Mouse (Mus musculus) adrenal gland, adult 18-20 months (tissue): ENCODE data around the gene Zmat5. TPM values are rescaled to one million over a fixed set of nuclear protein-coding genes. Genes with fewer than 3 reads are reported as not detected.
A peak's percentile ranks its signal among the peaks of the same experiment; 100 is the strongest.

ENCODE experiments used
- DNase-seq, 2 experiments: peaks; one replicate each; pipeline ENCODE4 v3.0.0; 2021 to 2022; ENCODE audit warnings: low spot score in 2 of 2
- total RNA-seq, 2 experiments: library from RNA; stranded (reverse); gene quantifications; 1 replicate in 1 of 2; 2 replicates in 1 of 2; pipeline ENCODE4 v1.2.3; 2021

Zmat5 gene
- total RNA-seq, 2 experiments from 2014 or later, result 44.7 to 46.3 TPM

DNA sequence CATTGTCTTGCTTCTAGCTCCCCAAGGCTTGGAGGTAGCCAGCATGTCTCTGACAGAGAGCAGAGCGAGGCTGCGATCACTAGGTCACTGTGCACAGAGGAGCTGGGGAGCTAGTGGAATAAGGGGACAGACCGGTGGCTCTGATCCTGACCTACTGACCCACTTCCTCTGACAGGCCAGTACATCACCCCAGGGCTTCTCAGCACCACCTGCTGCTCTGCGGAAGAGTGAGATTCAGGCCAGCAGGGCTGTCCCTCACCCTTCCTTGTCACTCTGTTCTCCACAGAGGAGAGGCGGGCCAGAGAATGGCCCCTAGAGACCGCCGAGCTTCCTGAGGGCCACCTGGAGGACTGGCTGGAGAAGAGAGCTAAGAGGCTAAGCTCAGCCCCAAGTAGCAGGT is 27.3 kb downstream of the Zmat5 start:
- DNase-seq, result no peak

DNA sequence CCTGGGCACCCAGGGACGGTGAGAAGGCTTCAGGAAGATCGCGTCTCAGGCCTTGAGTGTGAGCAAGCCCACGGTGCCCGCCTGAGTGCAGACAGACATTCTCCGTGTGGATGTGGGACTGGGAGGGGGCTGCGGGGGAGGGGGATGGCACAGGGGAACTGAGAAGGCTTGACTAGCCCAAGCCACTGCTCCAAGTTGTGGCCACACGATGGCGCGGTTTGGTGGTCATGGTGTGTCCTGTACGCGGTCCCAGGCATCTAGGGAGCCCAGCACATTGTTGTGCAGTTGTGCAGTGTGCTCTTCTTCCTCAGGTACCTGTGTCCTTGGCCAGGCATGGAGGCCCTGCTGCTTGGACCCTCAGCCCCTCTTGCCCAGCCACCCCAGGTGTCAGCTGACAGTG is 29.7 kb downstream of the Zmat5 start:
- DNase-seq, result no peak

DNA sequence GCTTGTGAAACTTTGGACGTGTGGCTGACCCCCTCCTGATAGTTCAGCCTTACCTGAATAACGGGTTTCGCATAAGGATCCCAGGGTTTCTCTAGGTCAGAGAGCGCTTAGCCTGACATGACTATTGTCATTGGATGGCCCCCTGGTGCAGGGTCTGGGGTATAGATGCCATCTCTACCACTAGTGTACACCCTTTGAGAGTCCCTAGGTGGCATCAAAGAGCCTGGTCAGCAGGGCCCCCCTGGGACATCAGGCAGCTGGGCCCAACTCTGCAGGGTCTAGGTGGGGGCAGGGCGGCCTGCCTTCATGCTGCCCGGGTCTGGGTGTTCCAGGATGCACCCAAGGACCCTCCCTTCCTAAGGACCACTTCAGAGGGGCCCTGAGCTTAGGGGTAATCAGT is 31.9 kb downstream of the Zmat5 start:
- no peak for DNase-seq

DNA sequence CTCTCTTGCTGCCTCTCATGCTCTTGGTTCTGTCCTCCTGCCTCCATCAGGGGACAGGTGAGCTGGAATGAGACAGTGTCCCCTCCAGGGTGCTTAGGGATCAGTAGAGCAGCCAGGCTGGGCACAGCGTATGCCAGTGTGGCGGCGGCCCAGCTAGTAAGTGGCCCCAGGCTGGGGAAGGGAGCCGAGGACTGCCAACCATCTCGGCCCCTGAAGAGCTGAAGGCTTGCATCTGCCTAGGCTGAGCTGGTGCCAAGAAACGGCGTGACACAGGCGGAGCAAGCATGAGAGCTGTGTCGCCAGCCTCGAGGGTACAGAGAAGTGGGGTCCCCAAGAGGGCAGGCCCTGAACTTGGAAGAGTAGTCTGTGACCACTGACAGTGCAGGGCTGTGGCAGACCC is 33.2 kb downstream of the Zmat5 start:
- DNase-seq, result no peak

DNA sequence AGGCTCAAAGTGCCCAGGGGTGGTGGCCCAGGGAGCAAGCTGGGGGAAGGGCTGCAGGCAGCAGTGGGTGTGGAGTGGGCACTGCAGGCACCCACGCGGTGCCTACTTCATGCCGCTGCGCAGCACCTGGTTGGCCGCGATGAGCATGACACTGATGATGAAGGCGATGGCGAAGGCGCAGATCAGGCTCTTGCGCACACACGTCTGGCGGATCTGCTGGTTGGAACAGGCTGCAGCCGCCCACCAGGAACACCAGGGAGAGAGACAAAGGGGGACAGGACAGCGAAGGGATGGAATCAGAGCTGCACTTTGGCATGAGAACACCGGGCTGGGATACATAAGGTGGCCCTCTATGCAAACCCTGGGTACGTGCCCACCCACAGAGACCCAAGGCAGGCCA is 34.2 kb downstream of the Zmat5 start:
- no peak for DNase-seq

DNA sequence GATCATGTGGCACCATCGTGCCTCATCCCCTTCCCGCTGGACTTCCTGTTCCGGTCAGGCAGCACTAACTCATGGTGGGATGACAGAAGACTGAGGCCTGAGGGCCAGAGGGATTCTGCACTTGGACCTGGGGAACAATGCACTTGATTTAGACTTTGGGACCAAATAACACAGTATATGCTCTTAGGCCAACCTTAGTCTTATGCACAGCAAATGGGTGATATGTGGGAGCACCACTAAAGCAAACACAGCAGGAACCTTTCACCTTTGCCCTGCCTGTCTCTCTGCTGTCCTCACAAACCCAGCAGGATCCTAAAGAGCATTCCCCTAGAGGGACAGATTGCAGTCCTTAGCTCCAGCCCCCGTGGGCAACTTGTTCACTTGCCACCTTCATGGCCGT is 36.3 kb downstream of the Zmat5 start:
- DNase-seq, result no peak

DNA sequence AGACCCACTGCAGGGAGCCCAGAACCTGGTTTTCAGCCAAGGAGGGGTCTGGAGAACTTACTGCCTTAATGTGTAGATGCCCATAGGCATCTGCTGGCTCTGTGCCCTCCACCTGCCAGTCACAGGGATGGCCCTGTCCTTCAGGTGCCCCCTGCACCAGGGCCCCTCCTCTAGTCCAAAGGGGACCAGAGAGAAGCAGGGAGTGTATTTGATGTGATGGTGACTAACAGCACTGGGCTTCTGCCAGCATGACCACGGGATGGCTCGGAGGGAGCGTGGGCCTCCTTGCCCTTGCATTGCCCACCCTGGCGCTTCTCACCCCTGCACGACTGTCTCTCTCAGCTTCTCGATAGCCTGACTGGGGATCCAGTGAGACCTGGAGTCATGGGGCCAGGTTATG is 40.2 kb downstream of the Zmat5 start:
- no peak for DNase-seq

DNA sequence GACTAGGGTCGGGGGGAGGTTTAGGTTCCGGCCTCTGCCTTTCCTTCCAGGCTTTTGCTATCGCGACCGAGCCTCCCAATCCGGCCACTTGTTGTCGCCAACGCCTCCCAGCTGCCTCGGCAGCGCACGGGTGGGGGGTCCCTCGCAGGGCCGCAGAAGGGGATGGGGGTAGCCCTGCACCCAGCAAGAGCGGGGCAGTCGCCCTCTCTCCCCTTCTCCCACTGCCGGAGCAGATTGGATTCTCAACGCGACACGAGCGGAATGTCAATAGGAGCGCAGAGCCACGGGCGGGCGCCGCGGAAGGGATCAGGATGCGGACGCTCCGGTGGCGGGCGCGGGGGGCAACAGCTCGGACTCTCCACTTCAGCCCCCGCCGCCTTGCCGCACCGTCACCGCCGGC is 41.5 kb downstream of the Zmat5 start:
- no peak for DNase-seq

DNA sequence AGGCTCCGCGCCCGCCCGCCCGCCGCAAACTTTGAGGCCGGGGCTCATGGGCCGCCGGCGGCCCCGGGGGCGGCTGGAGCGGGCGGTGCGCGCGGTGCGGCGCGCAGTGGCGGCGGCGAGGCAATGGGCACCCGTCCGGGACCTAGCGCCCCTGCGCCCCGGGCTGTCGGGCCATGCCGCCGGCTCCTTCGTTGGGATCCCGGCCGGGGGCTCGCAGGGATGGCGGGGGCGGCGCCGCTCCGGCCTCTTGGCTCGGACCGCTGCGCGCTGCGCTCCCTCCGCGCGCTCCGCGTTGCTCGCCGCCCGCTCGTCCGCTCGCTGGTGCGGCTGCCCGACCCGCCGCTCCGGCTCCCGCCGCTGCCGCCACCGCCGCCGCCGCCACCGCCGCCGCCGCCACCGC is 42.3 kb downstream of the Zmat5 start, which contains the start of gene Cabp7:
Gene Cabp7 (minus strand): TSS at position 46 of the 400 bp plus-strand sequence.
- DNase-seq, result no peak

DNA sequence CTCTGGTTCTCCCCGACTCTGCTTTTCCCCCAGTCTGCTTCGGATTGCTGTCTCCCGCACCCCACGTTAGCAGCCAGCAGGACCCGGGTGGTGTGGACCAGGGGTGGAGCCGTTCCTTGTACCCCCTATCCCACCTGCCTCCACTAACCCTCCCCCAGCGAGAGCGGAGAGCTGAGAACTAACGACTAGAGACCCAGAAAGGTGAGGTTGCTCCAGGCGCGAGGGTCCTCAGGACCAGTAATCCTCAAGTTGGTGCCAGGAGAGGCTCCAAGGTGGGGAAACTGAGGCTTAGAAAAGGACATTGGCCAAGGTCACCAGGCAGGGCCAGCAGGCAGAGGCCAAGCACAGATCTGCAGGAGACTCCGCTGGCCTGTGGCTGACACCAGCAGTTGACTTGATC is 42.8 kb downstream of the Zmat5 start:
- DNase-seq, result no peak

DNA sequence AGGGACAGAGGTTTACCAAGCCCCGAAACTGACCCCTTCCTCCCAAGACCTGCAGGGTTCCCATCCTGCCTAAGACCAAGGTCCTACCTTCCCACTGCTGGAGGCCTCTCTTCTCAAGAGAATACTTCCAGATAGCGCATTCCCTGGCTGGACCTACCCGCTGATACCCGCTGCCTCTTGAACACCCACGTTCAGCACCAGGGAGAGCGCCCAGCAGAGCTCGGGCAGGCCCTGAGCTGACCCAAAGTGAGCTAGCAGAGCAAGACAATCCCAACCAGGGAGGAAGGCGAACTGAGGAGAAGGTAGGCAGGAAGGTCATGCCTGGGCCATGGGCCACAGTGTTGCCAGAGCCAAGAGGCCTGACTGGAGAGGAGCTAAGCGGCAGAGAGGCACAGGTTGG is 45.8 kb downstream of the Zmat5 start:
- DNase-seq, result peak; percentile 55 to 66

DNA sequence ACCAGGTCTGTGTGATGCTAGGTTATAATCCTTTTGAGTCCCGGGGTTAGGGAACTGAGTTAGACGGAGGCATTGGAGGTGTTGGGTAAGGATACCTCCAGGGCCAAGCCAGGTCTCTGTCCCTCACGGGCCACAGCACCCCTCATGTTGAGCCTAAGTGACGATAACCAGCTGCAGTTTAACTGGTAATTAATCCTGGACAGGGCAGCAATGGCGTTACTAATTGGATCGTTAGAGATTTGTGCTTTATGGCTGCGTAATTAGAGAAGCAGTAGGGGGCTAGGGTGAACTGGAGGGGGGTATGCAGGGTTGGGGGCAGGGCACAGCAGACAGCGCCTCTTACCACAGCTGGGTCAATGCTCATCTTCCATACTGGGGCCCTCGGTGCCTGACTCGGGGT is 48.4 kb downstream of the Zmat5 start:
- DNase-seq, result no peak

DNA sequence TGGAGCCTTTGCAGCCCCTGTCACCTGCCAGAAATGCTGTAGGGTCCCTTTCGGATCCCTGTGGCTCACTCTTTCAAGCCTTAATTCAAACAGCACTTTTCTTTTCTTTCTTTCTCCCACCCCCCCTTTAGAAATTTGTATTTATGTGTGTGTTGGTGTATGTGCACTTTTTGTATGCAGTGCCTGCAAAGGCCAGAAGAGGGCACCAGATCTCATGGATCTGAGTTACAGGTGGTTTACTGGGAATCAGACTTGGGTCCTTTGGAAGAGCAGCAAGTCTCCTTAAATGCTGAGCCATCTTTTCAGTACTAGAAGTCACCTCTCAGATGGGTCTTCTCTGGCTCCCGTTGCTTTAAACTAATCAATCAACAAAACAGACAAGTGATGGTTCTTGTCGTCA is 49.6 kb downstream of the Zmat5 start:
- no peak for DNase-seq

DNA sequence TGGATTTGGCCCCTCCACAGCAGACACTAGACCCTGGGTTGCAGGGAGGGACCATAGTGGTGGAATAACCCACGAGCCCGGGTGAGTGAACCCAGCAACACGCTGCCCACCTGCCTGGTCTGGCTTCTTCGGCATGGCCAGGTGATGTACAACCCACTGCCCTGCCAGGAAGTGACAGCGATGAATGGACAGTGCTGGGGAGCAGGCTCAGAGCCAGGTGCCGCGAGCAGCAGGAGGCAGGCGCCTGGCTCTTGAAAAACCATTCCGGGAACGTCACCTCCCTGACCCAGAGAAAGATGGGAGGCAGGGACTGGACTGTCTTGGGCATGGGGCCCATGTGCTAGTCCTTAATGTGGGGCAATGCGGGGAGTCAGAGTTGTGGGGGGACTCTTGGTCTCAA is 50.4 kb downstream of the Zmat5 start:
- DNase-seq, result no peak

DNA sequence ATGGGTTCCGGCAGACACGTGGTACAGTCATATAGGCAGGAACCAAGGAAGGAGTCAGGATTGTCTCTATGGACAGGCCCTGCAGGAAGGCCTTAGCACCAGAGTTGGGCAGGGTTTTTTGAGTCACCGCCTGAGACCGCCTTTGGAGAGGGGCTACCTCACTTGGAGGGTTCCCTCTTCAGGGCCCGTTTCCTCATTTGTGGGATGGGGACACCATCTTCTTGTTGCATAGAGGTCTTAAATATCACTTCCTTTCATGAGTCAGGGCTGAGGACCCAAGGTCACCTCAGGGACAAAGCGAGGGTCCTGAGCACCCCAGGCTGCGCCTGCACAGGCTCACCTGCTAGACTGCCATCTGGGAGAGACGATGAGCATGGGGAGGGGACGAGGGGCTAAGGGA is 52.0 kb downstream of the Zmat5 start:
- DNase-seq, result no peak

DNA sequence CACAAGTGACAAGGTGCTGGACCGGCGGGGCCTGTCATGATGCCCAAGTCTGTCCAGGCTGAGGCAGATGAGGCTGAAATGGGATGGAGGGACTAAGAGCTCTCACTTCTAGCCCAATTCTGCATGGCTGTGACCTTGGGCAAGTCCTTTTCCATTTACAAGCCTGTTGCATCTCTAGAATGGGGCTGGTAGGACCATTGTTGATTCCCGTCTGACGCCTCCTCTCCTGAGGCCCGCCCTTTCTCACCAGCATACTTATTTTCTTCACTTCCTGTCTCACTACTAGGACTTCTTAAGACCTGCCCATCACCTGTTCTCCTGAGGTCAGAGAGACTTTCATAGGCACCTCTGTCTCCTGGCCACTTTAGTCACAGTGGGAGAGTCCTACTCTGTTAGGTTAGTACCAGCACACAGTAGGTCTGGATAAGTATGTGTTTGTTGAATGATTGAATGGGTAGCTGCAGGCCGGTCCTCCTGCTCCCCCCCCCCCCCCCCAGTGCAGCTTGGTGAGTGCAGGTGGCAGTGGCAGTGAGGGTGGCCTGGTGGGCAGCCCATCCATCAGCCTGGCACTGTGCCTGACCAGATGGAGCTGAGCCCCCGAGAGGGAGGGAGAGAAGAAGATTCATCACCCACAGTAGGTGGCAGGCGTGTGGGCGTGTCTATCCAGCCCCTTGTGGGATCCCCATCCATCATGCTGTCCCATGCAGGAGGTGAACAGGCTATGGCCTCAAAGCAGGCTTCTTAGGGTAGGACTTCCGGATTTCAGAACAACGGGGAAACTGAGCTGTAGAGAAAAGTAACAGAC is 52.7 kb downstream of the Zmat5 start:
- no peak for DNase-seq

DNA sequence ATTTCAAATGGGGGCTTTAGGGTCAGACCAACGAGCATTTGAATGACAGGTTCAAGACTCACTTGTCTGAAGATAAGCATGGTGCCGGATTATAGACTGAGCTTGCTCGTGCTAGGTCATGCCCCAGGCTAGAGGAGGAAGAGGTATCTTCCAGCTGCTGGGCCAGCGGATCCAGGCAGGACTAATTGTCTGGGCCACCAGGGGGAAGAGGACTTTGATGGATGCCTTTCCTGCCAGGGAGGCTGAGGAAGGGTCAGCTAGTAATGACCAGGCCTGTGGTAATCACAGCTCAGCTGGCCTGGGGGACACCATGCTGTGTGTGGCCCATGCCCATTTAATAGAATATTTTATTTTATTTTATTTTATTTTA is 53.3 kb downstream of the Zmat5 start:
- no peak for DNase-seq

DNA sequence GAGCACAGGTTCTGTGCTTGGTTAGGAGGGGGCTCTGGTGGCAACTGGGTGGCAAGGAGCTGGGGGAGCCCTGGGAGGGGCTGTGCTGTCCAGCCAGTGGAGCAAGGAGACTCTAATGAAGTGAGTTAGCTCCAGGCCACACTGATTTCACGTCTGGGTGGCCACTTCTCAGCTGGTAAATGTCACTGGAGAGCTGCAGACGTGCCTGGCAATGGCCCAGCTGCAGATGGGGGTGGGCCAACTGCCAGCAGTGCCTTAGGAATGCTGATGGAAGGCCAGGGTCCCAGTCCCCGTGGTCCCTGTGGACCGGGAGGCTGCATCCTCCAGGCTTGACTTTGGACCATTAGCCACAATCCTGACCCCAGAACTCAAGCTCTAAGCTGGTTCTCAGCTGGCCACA is 56.0 kb downstream of the Zmat5 start:
- DNase-seq, result no peak

DNA sequence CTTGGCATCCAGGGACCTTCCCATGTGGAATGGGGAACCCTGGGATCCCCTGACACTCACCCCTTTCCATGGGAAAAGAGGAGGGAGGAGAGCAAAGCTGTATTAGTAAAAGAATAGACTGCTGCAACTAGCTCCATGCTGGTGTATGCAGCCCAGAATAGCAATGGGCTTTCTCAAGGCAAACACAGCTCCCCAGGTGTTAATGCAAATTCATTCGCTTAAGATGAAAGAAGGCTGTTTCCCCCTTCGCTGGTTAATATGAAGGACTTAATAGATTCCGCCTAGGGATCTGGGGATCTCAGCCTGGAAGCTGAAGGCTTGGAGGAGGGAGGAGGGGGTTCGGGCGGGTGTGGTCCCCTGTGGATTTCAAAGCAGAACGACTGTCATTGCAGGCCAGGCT is 57.5 kb downstream of the Zmat5 start:
- no peak for DNase-seq

DNA sequence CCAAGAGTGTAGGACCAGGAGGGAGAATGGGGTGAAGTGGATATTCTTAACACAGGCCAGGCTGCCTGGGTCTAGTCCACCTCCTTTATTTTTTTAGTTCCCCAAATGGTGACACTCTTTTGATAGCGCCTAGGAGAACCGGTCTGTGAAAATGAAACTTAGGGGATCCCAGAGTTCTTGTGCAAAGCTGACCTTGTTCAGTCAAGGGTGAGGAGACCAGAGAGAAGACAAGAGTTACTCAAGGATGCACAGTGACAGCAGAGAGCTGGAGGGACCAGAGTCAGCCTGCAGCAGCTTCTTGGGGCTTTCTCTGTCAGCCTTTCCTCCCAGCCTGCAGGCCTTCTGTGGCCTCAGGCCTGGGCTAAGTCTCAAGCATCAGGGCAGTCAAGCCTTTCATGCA is 58.0 kb downstream of the Zmat5 start:
- no peak for DNase-seq

DNA sequence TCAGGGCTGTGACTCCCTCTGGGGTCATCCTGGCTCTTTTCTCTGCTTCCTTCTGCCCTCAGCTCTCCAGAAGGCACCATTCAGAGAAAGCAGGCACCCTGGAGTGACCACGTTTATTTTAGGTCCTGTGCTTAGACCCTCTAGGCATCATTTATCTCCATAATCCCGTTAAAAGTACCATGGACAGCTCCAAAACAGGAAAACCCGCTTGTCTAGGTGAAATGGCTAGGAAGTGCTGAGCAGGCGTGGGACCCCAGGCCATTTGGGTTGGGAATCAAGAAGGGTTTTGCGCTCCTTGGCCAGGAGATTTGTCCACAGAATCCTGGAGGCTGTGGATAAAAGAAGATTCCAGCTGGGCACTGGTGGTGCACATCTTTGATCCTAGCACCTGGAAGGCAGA is 59.2 kb downstream of the Zmat5 start:
- DNase-seq, result no peak

DNA sequence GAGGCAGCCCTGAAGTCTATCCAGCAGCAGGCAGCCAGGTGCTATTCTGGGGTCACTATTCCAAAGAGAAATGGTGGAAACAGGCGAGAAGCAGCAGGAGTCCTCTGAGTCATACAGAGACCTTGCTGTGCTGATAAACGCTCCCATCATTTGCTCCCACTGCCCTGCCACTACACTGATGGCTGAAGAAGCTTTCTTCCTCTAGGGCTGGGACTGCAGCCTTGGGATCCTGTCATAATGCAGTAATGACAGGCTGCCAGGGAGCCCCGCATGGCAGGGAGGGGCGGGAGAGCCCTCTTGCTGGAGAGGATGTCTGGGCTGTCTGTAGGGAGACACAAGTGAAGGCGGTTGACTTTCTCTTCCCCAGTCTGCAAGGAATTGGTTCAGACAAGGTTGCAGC is 60.0 kb downstream of the Zmat5 start:
- DNase-seq, result peak in 1 of 2 experiments; percentile 32

DNA sequence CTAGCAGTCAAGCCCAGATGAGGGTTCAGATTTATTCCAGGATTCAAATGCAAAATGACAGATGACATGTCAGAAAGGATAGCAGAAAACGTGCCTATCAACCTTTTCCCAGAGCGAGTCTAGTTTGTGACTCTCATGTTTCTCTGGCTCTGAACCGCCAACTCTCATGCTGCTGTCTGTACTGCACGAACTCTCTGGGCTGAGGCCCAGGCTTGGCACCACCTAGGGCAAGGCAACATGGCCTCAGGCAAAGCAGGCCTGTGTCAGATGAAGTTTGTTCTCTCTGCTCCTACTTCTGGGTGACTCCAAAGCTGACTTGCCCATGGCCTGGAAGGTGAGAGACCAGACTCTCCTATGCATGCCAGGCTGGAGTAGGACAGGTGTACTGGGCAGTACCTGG is 63.9 kb downstream of the Zmat5 start:
- no peak for DNase-seq

DNA sequence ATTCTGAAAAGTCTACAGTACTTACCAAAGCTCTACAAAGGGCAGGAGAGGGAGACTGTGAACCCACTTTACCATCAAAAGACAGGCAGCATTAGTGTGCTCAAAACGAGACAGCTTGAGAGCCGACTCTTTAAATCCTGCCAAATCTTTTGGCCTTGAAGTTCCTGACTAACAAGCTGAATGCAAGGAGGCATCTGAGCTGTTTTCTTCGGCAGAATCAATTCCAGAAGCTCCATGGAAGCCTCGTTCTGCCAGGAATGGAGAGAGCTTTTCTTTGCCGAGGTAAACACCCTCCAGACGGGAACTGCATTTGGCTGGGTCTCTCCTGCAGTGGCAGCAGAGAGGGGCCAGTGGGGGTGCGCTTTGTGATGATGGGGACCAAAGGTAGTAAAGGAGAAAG is 64.8 kb downstream of the Zmat5 start:
- DNase-seq, result no peak
